Comparison of ENCODE assay signal across 7 mouse cellular contexts in genomic region chr15:100457340-100457739, GRCm38 (mm10). TPM values are rescaled to one million over a fixed set of nuclear protein-coding genes. Genes with fewer than 3 reads are reported as not detected.
DNase-seq lines count a peak whose midpoint lies in the region; ATAC-seq lines count a peak whose summit lies in the region.

No protein-coding gene starts in this region.

- 0 out of 2 replicates have a peak, but pooled peaks cover 5% of the 10 kb centered on the region for H3K4me1 ChIP-seq in forebrain, embryonic 12.5 days

- 7% methylated on average over 17 of the region's 17 CpGs for WGBS in forebrain, embryonic 12.5 days

- 0 out of 2 replicates have a peak, but pooled peaks have one; percentile 23 for ATAC-seq in forebrain, embryonic 12.5 days (ENCODE audit: low FRiP score)
- ATAC-seq in megakaryocyte progenitor cell, adult 5-6 weeks (replicated peaks; ENCODE audit: poor library complexity) = peak; percentile 78

- H3K4me2 ChIP-seq in forebrain, embryonic 12.5 days = 0 out of 2 replicates have a peak overlapping the region, but pooled peaks have one; percentile 22

- peak; percentile 88 for DNase-seq in MN1 (ENCODE audit: low spot score)
- DNase-seq in c-Kit-positive CD71-positive TER-119-negative erythroid progenitor cells, embryonic 14.5 days (ENCODE audit: low read depth) = peak; percentile 77
- DNase-seq in heart, postnatal 36 days = peak; percentile 73 to 82
- peak; percentile 55 to 58 for DNase-seq in layer of hippocampus, postnatal 36 days
- peak; percentile 87 for DNase-seq in right cerebral cortex, postnatal 4 days

- H3K9me3 ChIP-seq in forebrain, embryonic 12.5 days = no peaks in the 10 kb centered on the region

- H3K4me3 ChIP-seq in forebrain, embryonic 12.5 days (replicated peaks) = no peak overlapping the region

- no peak overlapping the region for H3K9ac ChIP-seq in forebrain, embryonic 12.5 days

- H3K27ac ChIP-seq in forebrain, embryonic 12.5 days = no peak overlapping the region

- H3K36me3 ChIP-seq in forebrain, embryonic 12.5 days (replicated peaks) = no peaks in the 10 kb centered on the region

- intact Hi-C loops in heart, postnatal 36 days (cut with DNase I) = loop anchor here (2.0 to 10.0 kb wide), 4 partner anchors 81 to 1943 kb away; no protein-coding TSS in a partner anchor

- peaks cover 20% of the 10 kb centered on the region for H3K27me3 ChIP-seq in forebrain, embryonic 12.5 days

RNA-seq across cellular contexts. Expression of gene Letmd1, which starts 11.5 kb away (rescaled TPM):
- polyA plus RNA-seq in forebrain, embryonic 12.5 days (2016; fragmentation: Nextera tagmentation; extraction: Ambion mirVana) = 41.9 and 47.7 TPM in 2 replicates
- total RNA-seq in heart, postnatal 36 days (2021) = 10 to 100 TPM; 12.2 to 14.8 TPM
- total RNA-seq in layer of hippocampus, postnatal 36 days (2021) = 10 to 100 TPM; 60.0 to 63.0 TPM
- 35.7 and 37.2 TPM in 2 replicates for total RNA-seq in megakaryocyte progenitor cell, adult 5-6 weeks (2015)
- 22.0 and 22.2 TPM in 2 replicates for total RNA-seq in megakaryocyte progenitor cell, adult 5-6 weeks (2017)

RNA-seq across cellular contexts. Expression of gene Slc11a2, which starts 32.5 kb away (rescaled TPM):
- 25.6 and 26.0 TPM in 2 replicates for polyA plus RNA-seq in forebrain, embryonic 12.5 days (2016; fragmentation: Nextera tagmentation; extraction: Ambion mirVana)
- total RNA-seq in heart, postnatal 36 days (2021) = 10 to 100 TPM; 45.2 TPM
- total RNA-seq in layer of hippocampus, postnatal 36 days (2021) = 10 to 100 TPM; 54.0 to 61.5 TPM
- total RNA-seq in megakaryocyte progenitor cell, adult 5-6 weeks (2015) = 8.2 and 12.0 TPM in 2 replicates
- total RNA-seq in megakaryocyte progenitor cell, adult 5-6 weeks (2017) = 11.0 and 14.6 TPM in 2 replicates

RNA-seq across cellular contexts. Expression of gene Gm5475, which starts 35.4 kb away (rescaled TPM):
- polyA plus RNA-seq in forebrain, embryonic 12.5 days (2016; fragmentation: Nextera tagmentation; extraction: Ambion mirVana) = 0.08 and 0.17 TPM in 2 replicates
- total RNA-seq in heart, postnatal 36 days (2021) = not detected
- not detected for total RNA-seq in layer of hippocampus, postnatal 36 days (2021)
- not detected in 2 replicates for total RNA-seq in megakaryocyte progenitor cell, adult 5-6 weeks (2015)
- total RNA-seq in megakaryocyte progenitor cell, adult 5-6 weeks (2017) = not detected in 2 replicates

RNA-seq across cellular contexts. Expression of gene Csrnp2, which starts 37.9 kb away (rescaled TPM):
- polyA plus RNA-seq in forebrain, embryonic 12.5 days (2016; fragmentation: Nextera tagmentation; extraction: Ambion mirVana) = 36.4 and 37.0 TPM in 2 replicates
- 1 to 10 TPM; 2.5 to 3.0 TPM for total RNA-seq in heart, postnatal 36 days (2021)
- total RNA-seq in layer of hippocampus, postnatal 36 days (2021) = 10 to 100 TPM; 25.8 to 26.1 TPM
- total RNA-seq in megakaryocyte progenitor cell, adult 5-6 weeks (2015) = 1.5 and 1.6 TPM in 2 replicates
- total RNA-seq in megakaryocyte progenitor cell, adult 5-6 weeks (2017) = 1.7 and 2.7 TPM in 2 replicates
